Mouse (Mus musculus): Measurements from ENCODE around the gene Platr17. TPM values are rescaled to one million over a fixed set of nuclear protein-coding genes. Genes with fewer than 3 reads are reported as not detected.
"Not testable (repeated sequence)": the region's sequence is repeated elsewhere in the genome, so short reads cannot be mapped to it uniquely, and the experiment has no call there.

Gene Platr17
- polyA plus RNA-seq, 1 experiment from 2014 or later, result 0.30 TPM

- H3K9ac ChIP-seq (ENCODE audit: low read length), result peak overlapping the region; percentile 75
- H3K27ac ChIP-seq (ENCODE audit: low read length), result peak overlapping the region; percentile 48
- not testable (repeated sequence) for H3K36me3 ChIP-seq (ENCODE audit: control insufficient read depth, insufficient read depth); H3K9me3 ChIP-seq (replicated peaks; ENCODE audit: control insufficient read depth, low read length); H3K27me3 ChIP-seq (ENCODE audit: control insufficient read depth, insufficient read depth, low read length)
- H3K4me3 ChIP-seq (ENCODE audit: low read length), result peak overlapping the region; percentile 70
- ATAC-seq (replicated peaks; ENCODE audit: extremely low read depth, insufficient read depth, low FRiP score), result peak; percentile 7
- H3K4me1 ChIP-seq (ENCODE audit: control insufficient read depth, insufficient read depth, low read length), result peaks cover 10% of the 10 kb centered on the region
- under 1% methylated on average over 42 of the region's 44 CpGs for WGBS
- H3K4me2 ChIP-seq (ENCODE audit: low read depth, low read length), result peak overlapping the region; percentile 68
Measured at GRCm38 (mm10) chr17:33889941-33890532, 14.9 kb upstream of the Platr17 start.

DNA sequence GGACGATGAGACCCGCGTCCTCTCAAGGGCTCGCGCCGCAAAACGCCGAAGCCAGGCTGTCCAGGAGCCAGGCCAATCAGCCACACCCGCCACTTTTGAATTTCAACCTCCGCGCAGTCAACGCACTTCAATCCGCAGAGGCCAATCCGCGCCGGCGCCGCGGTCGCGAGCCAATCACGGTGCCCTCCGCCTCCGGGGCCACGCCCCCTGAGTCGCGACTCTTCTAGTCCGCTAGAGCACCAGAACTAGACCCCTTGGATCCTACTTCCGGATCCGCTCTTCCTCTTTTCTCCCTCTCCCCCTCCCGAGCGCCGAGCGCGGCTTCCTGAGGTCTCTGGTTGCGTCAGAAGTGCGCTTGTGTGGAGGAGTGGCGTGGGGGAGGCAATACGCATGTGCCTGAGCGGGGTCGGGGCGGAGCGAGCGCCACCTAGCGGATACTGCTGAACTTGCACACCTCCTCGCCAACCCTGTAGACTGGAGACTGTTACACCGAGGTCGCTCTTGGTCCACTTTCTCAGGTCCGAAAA is 14.3 kb upstream of the Platr17 start, which contains the start of gene Kifc1:
Kifc1 (minus strand) TSS at position 129 of the 527 bp plus-strand sequence.
- WGBS, result under 1% methylated on average over 43 of the region's 49 CpGs
- peak within 1 kb of the TSS; percentile 70 for H3K4me3 ChIP-seq (ENCODE audit: low read length)
- H3K9ac ChIP-seq (ENCODE audit: low read length), result peak within 1 kb of the TSS; percentile 75
- H3K4me2 ChIP-seq (ENCODE audit: low read depth, low read length), result peak within 1 kb of the TSS; percentile 68
- H3K9me3 ChIP-seq (replicated peaks; ENCODE audit: control insufficient read depth, low read length), result no peaks in the 10 kb centered on the region
- no peaks in the 10 kb centered on the region; the same call in 1 of the 2 replicates for H3K36me3 ChIP-seq (ENCODE audit: control insufficient read depth, insufficient read depth)
- peaks cover 10% of the 10 kb centered on the region for H3K4me1 ChIP-seq (ENCODE audit: control insufficient read depth, insufficient read depth, low read length)
- H3K27me3 ChIP-seq (ENCODE audit: control insufficient read depth, insufficient read depth, low read length), result no peaks in the 10 kb centered on the region
- peak; percentile 99 for ATAC-seq (replicated peaks; ENCODE audit: extremely low read depth, insufficient read depth, low FRiP score)
- peak within 1 kb of the TSS; percentile 48 for H3K27ac ChIP-seq (ENCODE audit: low read length)

GRCm38 (mm10) chr17:33891357-33891756 is 13.6 kb upstream of the Platr17 start:
- Histone ChIP-seq H3K4me1 (ENCODE audit: control insufficient read depth, insufficient read depth, low read length) (peaks cover 10% of the 10 kb centered on the region), H3K27ac (ENCODE audit: low read length) (no peak overlapping the region), H3K4me3 (ENCODE audit: low read length) (no peak overlapping the region), H3K4me2 (ENCODE audit: low read depth, low read length) (no peak overlapping the region), H3K27me3 (ENCODE audit: control insufficient read depth, insufficient read depth, low read length) (no peaks in the 10 kb centered on the region), H3K9ac (ENCODE audit: low read length) (no peak overlapping the region), H3K9me3 (replicated peaks; ENCODE audit: control insufficient read depth, low read length) (no peaks in the 10 kb centered on the region), H3K36me3 (ENCODE audit: control insufficient read depth, insufficient read depth) (no peaks in the 10 kb centered on the region)
- 53% methylated on average over 2 of the region's 2 CpGs for WGBS
- no peak for ATAC-seq (replicated peaks; ENCODE audit: extremely low read depth, insufficient read depth, low FRiP score)

- not testable (repeated sequence) for H3K36me3 ChIP-seq (ENCODE audit: control insufficient read depth, insufficient read depth); ATAC-seq (replicated peaks; ENCODE audit: extremely low read depth, insufficient read depth, low FRiP score); H3K27me3 ChIP-seq (ENCODE audit: control insufficient read depth, insufficient read depth, low read length); H3K9me3 ChIP-seq (replicated peaks; ENCODE audit: control insufficient read depth, low read length); H3K4me2 ChIP-seq (ENCODE audit: low read depth, low read length); H3K27ac ChIP-seq (ENCODE audit: low read length); H3K9ac ChIP-seq (ENCODE audit: low read length); H3K4me3 ChIP-seq (ENCODE audit: low read length)
- H3K4me1 ChIP-seq (ENCODE audit: control insufficient read depth, insufficient read depth, low read length), result peaks cover 10% of the 10 kb centered on the region
- WGBS, result 66% methylated on average over 6 of the region's 6 CpGs
Measured at GRCm38 (mm10) chr17:33891892-33892291, 13.0 kb upstream of the Platr17 start.

GRCm38 (mm10) chr17:33892429-33892828 is 12.5 kb upstream of the Platr17 start:
- ATAC-seq (replicated peaks; ENCODE audit: extremely low read depth, insufficient read depth, low FRiP score), result no peak
- no peaks in the 10 kb centered on the region for H3K36me3 ChIP-seq (ENCODE audit: control insufficient read depth, insufficient read depth)
- WGBS, result 27% methylated on average over 7 of the region's 7 CpGs

DNA sequence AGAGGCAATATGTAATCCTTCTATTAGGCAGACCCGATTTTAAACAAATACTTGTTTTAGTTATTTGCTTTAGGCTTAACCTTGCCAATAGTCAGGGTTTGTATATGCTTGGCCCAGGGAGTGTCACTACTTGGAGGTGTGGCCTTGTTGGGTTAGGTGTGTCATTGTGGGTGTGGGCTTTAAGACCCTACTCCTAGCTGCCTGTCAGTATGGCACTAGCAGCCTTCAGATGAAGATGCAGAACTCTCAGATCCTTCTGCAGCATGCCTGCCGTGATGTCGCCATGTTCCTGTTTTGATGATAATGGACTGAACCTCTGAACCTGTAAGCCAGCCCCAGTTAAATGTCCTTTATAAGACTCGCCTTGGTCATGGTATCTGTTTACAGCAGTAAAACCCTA is 11.9 kb upstream of the Platr17 start:
- WGBS, result 77% methylated on average over 4 of the region's 4 CpGs
- not testable (repeated sequence) for ATAC-seq (replicated peaks; ENCODE audit: extremely low read depth, insufficient read depth, low FRiP score); H3K9ac ChIP-seq (ENCODE audit: low read length)

More at GRCm38 (mm10) chr17:33892429-33892828, 12.5 kb upstream of the Platr17 start:
- Histone ChIP-seq H3K4me3 (ENCODE audit: low read length) (no peak overlapping the region), H3K27me3 (ENCODE audit: control insufficient read depth, insufficient read depth, low read length) (no peaks in the 10 kb centered on the region), H3K9ac (ENCODE audit: low read length) (no peak overlapping the region), H3K9me3 (replicated peaks; ENCODE audit: control insufficient read depth, low read length) (no peaks in the 10 kb centered on the region), H3K4me2 (ENCODE audit: low read depth, low read length) (no peak overlapping the region), H3K4me1 (ENCODE audit: control insufficient read depth, insufficient read depth, low read length) (peaks cover 10% of the 10 kb centered on the region), H3K27ac (ENCODE audit: low read length) (no peak overlapping the region)

GRCm38 (mm10) chr17:33897114-33897794 is 7.7 kb upstream of the Platr17 start:
- Histone ChIP-seq H3K27ac (ENCODE audit: low read length) (no peak overlapping the region), H3K36me3 (ENCODE audit: control insufficient read depth, insufficient read depth) (no peaks in the 10 kb centered on the region), H3K9ac (ENCODE audit: low read length) (no peak overlapping the region), H3K9me3 (replicated peaks; ENCODE audit: control insufficient read depth, low read length) (no peaks in the 10 kb centered on the region), H3K4me1 (ENCODE audit: control insufficient read depth, insufficient read depth, low read length) (no peaks in the 10 kb centered on the region), H3K27me3 (ENCODE audit: control insufficient read depth, insufficient read depth, low read length) (no peaks in the 10 kb centered on the region), H3K4me2 (ENCODE audit: low read depth, low read length) (no peak overlapping the region), H3K4me3 (ENCODE audit: low read length) (no peak overlapping the region)
- ATAC-seq (replicated peaks; ENCODE audit: extremely low read depth, insufficient read depth, low FRiP score), result no peak
- WGBS, result 42% methylated on average over 6 of the region's 6 CpGs

More for the DNA sequence above, 11.9 kb upstream of the Platr17 start:
- not testable (repeated sequence) for H3K4me3 ChIP-seq (ENCODE audit: low read length); H3K27ac ChIP-seq (ENCODE audit: low read length); H3K27me3 ChIP-seq (ENCODE audit: control insufficient read depth, insufficient read depth, low read length); H3K36me3 ChIP-seq (ENCODE audit: control insufficient read depth, insufficient read depth); H3K4me2 ChIP-seq (ENCODE audit: low read depth, low read length); H3K9me3 ChIP-seq (replicated peaks; ENCODE audit: control insufficient read depth, low read length); H3K4me1 ChIP-seq (ENCODE audit: control insufficient read depth, insufficient read depth, low read length)

DNA sequence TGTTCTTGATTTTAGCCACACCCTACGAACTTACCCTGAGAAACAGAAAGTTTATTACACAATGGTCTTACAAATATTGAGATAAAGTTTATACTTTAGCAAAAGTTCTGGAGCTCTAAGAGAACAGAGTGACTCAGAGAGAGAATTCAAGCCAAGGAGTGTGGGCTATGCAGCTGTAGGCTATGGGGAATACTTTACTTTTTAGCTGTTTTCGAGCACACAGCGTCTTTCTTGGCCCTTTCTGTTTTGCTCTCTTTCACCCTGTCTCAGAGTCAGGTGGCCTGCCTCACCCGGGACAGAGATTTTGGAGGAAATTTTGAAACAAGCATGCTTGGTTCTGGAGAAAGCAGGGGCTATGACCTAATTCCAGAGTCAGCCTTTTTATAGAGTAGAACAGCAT is 6.7 kb upstream of the Platr17 start:
- not testable (repeated sequence) for H3K4me3 ChIP-seq (ENCODE audit: low read length); H3K9ac ChIP-seq (ENCODE audit: low read length); H3K27me3 ChIP-seq (ENCODE audit: control insufficient read depth, insufficient read depth, low read length); ATAC-seq (replicated peaks; ENCODE audit: extremely low read depth, insufficient read depth, low FRiP score); H3K27ac ChIP-seq (ENCODE audit: low read length); H3K9me3 ChIP-seq (replicated peaks; ENCODE audit: control insufficient read depth, low read length); H3K36me3 ChIP-seq (ENCODE audit: control insufficient read depth, insufficient read depth); H3K4me2 ChIP-seq (ENCODE audit: low read depth, low read length); H3K4me1 ChIP-seq (ENCODE audit: control insufficient read depth, insufficient read depth, low read length)
- 59% methylated on average over 4 of the region's 4 CpGs for WGBS

DNA sequence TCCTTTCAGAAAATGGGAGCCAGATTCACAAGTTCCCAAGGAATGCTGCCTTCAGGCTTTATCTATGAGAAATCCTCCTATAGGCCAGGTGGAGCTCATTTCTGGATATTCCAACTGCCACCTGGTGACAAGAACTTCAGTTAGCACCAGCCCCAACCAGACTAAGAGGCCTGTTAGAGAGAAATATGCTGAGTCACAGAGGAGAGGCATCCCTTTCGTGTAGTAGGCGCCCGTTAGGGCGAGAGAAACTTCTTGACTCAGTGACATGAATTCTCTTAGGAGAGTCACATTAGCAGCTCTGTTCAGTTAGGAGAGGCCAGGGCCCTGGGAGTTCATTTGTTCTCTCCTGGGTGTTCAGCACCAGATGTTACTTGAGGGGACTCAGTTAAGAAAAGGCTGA is 5.3 kb upstream of the Platr17 start:
- no peaks in the 10 kb centered on the region for H3K27me3 ChIP-seq (ENCODE audit: control insufficient read depth, insufficient read depth, low read length)
- no peak overlapping the region for H3K9ac ChIP-seq (ENCODE audit: low read length)
- H3K27ac ChIP-seq (ENCODE audit: low read length), result no peak overlapping the region
- no peaks in the 10 kb centered on the region for H3K36me3 ChIP-seq (ENCODE audit: control insufficient read depth, insufficient read depth)
- no peaks in the 10 kb centered on the region for H3K9me3 ChIP-seq (replicated peaks; ENCODE audit: control insufficient read depth, low read length)
- H3K4me1 ChIP-seq (ENCODE audit: control insufficient read depth, insufficient read depth, low read length), result no peaks in the 10 kb centered on the region
- no peak overlapping the region for H3K4me2 ChIP-seq (ENCODE audit: low read depth, low read length)
- no peak for ATAC-seq (replicated peaks; ENCODE audit: extremely low read depth, insufficient read depth, low FRiP score)
- WGBS, result 63% methylated on average over 4 of the region's 4 CpGs
- no peak overlapping the region for H3K4me3 ChIP-seq (ENCODE audit: low read length)

Data from heart, embryonic 16.5 days (tissue).